Mouse (Mus musculus) stomach, embryonic 14.5 days (tissue): ENCODE data around the gene Zmym3. TPM values are rescaled to one million over a fixed set of nuclear protein-coding genes. Genes with fewer than 3 reads are reported as not detected.
"Not testable (repeated sequence)": the region's sequence is repeated elsewhere in the genome, so short reads cannot be mapped to it uniquely, and the experiment has no call there.

Source experiments
- ATAC-seq: fragments of 200-750 bp; cut with Nextera tagmentation; 2 replicates; pipeline ENCODE4 v1.8.0; 2017; ENCODE audit warnings: low read depth, moderate TSS enrichment; ENCODE audit not compliant: insufficient number of reproducible peaks, insufficient read depth, low FRiP score
- H3K27ac ChIP-seq: fragments of 300-500 bp; sonication (generic); 2 replicates; pipeline ENCODE4 v1.5.1; 2014; ENCODE audit warnings: mild to moderate bottlenecking, low read length, moderate library complexity, mixed read lengths
- H3K27me3 ChIP-seq: fragments of 300-500 bp; sonication (generic); 2 replicates; pipeline ENCODE4 v1.6.1; 2014; ENCODE audit warnings: low read length, control low read depth, mixed read lengths; ENCODE audit not compliant: control insufficient read depth, insufficient read depth
- H3K36me3 ChIP-seq: fragments of 300-500 bp; sonication (generic); 2 replicates; pipeline ENCODE4 v1.6.1; 2014; ENCODE audit warnings: mild to moderate bottlenecking, control low read depth, low read length, moderate library complexity, mixed read lengths; ENCODE audit not compliant: control insufficient read depth, insufficient read depth
- H3K4me1 ChIP-seq: fragments of 300-500 bp; sonication (generic); 2 replicates; pipeline ENCODE4 v1.6.1; 2014; ENCODE audit warnings: low read length, control low read depth, mixed read lengths; ENCODE audit not compliant: control insufficient read depth, insufficient read depth
- H3K4me2 ChIP-seq: fragments of 300-500 bp; sonication (generic); replicated peaks from 2 replicates; pipeline ENCODE4 v1.6.1; 2014; ENCODE audit warnings: low read depth, low read length, control low read depth
- H3K4me3 ChIP-seq: fragments of 300-500 bp; sonication (generic); 2 replicates; pipeline ENCODE4 v1.5.1; 2014; ENCODE audit warnings: low read depth, low read length, control low read depth
- H3K9ac ChIP-seq: fragments of 300-500 bp; sonication (generic); replicated peaks from 2 replicates; pipeline ENCODE4 v1.6.1; 2014; ENCODE audit warnings: low read depth, mild to moderate bottlenecking, control low read depth, low read length, moderate library complexity, mixed read lengths
- H3K9me3 ChIP-seq: fragments of 300-500 bp; sonication (generic); 2 replicates; pipeline ENCODE4 v1.6.1; 2016; ENCODE audit warnings: low read depth, low read length, control low read depth; ENCODE audit not compliant: control insufficient read depth
- WGBS: fragments of 180-500 bp; shearing (Covaris S2); extraction: QIAGEN DNeasy Blood & Tissue Kit; methylation state at CpG from one replicate; pipeline ENCODE4 v1.1.7; 2014; 5-methylcytosine and 5-hydroxymethylcytosine counted together
- polyA plus RNA-seq: library from polyadenylated mRNA; unstranded; fragments of >200 nt; fragmentation: Nextera tagmentation; extraction: Ambion mirVana; gene quantifications from 2 replicates; pipeline ENCODE4 v1.2.1, GENCODE M21; 2014

Gene Zmym3
- polyA plus RNA-seq, 1 experiment from 2014 or later = 30.4 TPM

DNA sequence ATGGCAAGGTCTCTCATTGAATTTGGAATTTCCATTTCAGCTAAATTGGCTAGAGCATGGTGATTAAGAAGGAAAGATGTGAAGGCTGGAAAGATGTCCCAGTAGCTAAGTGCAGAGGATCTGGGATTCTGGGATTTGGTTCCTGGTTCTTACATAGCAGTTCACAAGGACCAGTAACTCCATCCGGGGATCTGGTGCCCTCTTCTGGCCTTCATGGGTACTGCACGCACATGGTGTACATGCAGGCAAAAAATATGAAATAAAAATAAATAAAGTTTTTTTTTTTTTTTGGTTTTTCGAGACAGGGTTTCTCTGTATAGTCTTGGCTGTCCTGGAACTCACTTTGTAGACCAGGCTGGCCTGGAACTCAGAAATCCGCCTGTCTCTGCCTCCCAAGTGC, 61.7 kb downstream of the Zmym3 start:
- WGBS = 54% methylated on average over 3 of the region's 4 CpGs
- not testable (repeated sequence) for ATAC-seq, H3K4me2 ChIP-seq, H3K27me3 ChIP-seq, H3K4me1 ChIP-seq, H3K27ac ChIP-seq, H3K9ac ChIP-seq, H3K4me3 ChIP-seq, H3K36me3 ChIP-seq, H3K9me3 ChIP-seq

Other genes starting within 250 kb of the Zmym3 start
- gene Snx12, start 198.3 kb downstream of the Zmym3 start, polyA plus RNA-seq = 50.1 and 56.2 TPM in 2 replicates
- 2.2 and 2.5 TPM in 2 replicates for gene Foxo4, start 166.3 kb downstream of the Zmym3 start, polyA plus RNA-seq
- gene Gm614, start 156.9 kb downstream of the Zmym3 start, polyA plus RNA-seq = not detected in 2 replicates
- 8.8 and 11.1 TPM in 2 replicates for gene Il2rg, start 152.6 kb downstream of the Zmym3 start, polyA plus RNA-seq
- not detected in 2 replicates for gene Gm20489, start 151.8 kb downstream of the Zmym3 start, polyA plus RNA-seq
- 42.9 and 46.8 TPM in 2 replicates for gene Med12, start 146.8 kb downstream of the Zmym3 start, polyA plus RNA-seq
- 10.4 and 10.5 TPM in 2 replicates for gene Nlgn3, start 121.7 kb downstream of the Zmym3 start, polyA plus RNA-seq
- gene Gjb1, start 44.5 kb downstream of the Zmym3 start, polyA plus RNA-seq = 1.2 and 3.6 TPM in 2 replicates
- gene Nono, start 8.5 kb upstream of the Zmym3 start, polyA plus RNA-seq = 358 and 366 TPM in 2 replicates
- 2.0 and 2.5 TPM in 2 replicates for gene Itgb1bp2, start 28.2 kb upstream of the Zmym3 start, polyA plus RNA-seq
- 19.7 and 20.5 TPM in 2 replicates for gene Taf1, start 111.9 kb upstream of the Zmym3 start, polyA plus RNA-seq
- 232 and 248 TPM in 2 replicates for gene Ogt, start 219.2 kb upstream of the Zmym3 start, polyA plus RNA-seq